Mouse (Mus musculus) lung, postnatal 14 days (tissue): ENCODE data around the gene Rsrc1.

Source experiments
- DNase-seq: peaks from one replicate; pipeline ENCODE4 v3.0.0; 2021

Rsrc1 gene

GRCm38 (mm10) chr3:67284039-67284438 is 302.8 kb downstream of the Rsrc1 start:
- no peak for DNase-seq

DNA sequence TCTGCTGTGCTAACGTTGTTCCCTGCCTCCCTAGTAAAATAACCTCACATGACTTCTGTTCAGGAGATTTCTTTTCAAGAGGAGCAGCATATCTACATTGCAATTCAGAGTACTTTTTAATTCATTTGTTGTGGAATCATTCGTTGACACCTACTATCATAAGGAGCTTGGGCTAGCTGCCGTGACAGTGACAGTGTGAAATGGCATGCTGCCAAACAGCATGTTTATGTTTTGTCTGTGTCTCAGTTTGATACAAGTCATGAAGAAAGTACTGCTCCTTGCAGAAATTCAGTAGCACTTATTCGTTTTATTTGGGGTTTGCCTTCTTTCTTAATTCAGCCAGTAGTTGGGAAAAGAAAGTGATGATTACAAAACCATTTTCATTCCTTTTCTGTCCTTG is 303.7 kb downstream of the Rsrc1 start:
- DNase-seq, result no peak

DNA sequence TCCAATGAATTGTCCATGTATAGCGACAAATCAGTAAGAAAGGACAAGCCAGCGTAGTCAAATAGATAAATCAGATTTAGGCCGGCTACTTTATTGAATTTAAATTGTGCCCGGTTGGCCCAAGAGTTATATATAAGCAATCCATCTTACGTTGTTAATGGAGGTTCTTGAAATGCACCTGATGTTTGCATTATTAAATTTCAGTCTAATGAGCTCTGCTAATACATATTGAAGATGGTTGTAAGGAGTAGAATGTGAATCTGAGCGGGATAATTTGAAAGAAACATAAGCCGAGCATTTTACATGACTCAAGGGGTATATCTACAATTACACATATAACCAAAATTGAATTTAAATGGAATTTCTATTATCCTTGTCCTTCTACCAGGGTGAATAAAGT is 307.5 kb downstream of the Rsrc1 start:
- no peak for DNase-seq

GRCm38 (mm10) chr3:67289482-67289881 is 308.3 kb downstream of the Rsrc1 start:
- no peak for DNase-seq

DNA sequence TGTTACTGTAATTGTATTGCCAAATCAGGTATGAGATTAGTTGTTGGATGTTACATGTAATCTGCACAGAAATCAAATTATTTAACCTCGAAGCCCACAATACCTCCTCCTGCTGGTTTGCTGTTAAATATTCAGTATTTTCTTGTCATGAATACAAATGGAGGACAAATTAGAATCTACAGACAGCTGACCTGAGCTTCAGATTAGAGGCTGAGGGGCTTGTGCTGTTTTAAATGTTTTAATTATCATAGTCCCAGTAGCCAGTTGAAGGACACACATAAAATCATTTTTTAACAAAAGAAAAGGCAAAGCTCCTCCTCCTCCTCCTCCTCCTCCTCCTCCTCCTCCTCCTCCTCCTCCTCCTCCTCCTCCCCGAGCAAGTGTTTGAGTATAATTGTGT is 327.5 kb downstream of the Rsrc1 start:
- DNase-seq, result no peak

GRCm38 (mm10) chr3:67309644-67310311 is 328.6 kb downstream of the Rsrc1 start:
- no peak for DNase-seq

DNA sequence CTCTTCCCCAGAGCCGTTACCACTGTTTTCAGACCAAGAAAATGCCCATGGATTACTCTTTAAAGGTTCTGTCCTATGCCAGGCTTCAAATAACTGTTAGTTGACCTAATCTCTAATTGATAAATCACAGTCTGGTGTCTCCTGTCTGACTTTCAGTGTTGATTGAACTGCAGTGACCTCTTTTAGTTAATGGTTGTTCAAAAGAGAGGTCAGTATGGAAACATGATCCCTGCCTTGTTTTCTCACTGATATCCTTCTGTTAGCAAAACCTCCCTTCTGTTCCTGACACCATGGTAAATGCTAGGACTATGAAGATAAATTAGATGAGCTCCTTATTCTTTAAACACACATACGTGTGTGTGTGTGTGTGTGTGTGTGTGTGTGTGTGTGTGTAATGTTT is 330.2 kb downstream of the Rsrc1 start:
- no peak for DNase-seq

GRCm38 (mm10) chr3:67322422-67322821 is 341.2 kb downstream of the Rsrc1 start:
- no peak for DNase-seq

GRCm38 (mm10) chr3:67339558-67339957 is 358.4 kb downstream of the Rsrc1 start:
- DNase-seq, result no peak

GRCm38 (mm10) chr3:67340921-67341320 is 359.7 kb downstream of the Rsrc1 start:
- no peak for DNase-seq

DNA sequence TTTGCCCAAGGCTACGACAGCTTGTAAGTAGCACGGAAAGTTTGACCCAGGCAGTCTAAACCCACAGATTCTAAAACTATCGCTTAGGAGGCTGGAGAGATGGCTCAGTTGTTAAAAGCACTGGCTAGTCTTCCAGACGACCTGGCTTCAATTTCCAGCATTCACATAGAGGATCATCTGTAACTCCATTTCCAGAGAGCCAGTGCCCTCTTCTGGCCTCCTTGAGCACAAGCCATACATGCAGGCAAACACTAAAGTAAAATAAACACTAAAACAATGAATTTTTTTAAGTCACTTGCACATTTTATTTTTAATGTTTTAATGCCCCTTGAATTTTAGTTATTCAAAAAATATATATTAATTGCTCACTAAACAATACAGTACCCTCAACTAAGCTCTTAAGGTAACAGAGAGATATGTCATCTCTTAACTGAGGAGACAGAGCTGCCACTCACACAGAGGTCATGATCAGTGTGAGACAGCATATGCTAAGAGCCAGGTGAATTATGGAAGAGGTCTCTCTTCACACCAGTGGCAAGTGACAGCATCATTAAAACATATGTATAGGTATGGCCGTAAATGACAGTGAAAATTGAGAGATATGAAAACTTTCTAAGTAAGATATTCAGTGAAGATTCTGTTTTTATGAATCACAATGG is 361.9 kb downstream of the Rsrc1 start:
- no peak for DNase-seq

DNA sequence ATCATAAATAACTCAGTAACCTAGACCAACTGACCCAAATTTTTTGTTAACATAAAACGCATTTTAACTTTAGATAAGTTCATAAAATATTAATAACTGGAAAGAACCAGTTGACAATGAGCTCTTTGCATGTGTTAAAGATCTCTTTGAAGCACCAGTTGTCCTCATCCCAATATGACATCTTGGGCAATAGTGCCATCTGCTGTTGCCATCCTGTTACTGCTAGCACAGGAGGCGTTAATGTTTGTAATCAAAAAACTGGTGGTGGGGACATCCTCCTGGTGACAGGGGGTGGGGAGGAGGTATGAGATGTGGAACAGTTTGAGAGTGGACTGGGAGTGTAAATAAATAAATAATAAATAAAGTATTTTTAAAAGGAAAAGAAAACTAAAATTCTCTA is 363.4 kb downstream of the Rsrc1 start:
- peak; percentile 56 for DNase-seq

DNA sequence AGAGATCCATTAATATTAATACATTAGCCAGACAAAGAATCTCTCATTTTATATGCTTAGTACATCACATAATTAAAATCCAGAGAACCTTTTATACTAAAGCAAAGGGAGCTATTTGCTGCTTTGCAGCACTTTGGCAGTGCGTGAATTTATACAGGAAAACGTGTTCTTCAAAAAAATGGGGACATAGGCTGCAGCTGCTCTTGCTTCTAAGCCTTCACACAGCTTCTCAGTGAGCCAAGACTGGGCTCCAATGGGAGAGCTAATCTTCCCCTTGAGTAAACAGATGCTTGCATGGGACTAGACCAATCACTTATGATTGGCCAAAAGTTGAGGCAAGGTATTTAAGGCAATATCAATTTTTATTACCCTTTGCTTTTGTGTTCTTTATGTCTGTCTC is 365.5 kb downstream of the Rsrc1 start:
- no peak for DNase-seq

DNA sequence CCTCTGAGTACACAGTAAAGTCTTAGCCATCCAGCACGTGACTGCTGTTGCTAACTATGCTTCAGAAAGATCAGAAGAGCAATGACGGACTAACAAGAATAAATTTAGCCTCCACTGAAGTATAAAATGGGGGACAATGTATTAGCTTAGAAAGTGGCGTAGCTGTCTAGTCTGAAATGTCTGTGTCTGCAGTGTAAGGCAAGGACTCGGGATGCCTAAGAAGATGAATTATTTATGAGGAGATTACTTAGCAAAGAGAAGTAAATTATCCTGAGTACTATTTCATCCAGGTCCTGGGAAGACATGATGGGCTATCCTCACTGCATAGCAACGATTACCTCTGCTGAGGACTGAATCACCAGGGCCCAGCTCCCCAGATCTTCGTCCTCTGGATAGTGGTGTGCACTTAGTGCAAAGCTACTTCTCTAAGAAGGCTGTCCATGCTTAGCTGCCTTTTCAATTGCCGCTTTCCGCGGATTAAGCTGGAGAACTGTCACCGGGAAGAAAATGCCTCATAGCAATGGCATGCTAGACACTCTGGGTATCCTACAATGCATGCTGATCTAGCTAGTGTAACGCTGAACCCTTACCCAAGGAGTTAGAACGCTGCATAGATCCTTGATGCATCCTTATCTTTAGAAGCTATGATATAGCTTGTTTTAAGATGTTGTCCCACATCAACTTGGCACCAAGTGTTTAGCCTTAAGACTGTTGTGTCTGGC is 370.4 kb downstream of the Rsrc1 start:
- DNase-seq, result no peak

- DNase-seq, result peak; percentile 56
These were observed 371.1 kb downstream of the Rsrc1 start for GRCm38 (mm10) chr3:67352128-67352762.

DNA sequence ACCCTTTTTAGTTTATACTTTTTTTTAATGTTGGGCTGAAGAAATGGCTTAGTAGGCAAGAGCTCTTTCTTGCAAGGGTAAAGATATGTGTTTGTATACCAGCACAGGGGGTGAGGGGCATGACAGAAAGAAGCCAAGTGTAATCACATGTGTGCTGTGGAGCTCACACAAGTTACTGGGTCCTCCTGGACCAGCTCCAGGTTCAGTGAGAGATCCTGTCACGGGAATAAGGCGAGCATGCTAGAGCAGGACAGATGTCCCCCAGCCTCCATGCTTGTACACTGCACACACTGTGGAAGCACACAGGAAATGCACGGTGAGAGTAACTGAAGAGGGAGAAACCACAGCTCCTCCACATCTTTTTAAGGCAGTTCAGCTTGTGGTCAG is 371.6 kb downstream of the Rsrc1 start:
- no peak for DNase-seq

- no peak for DNase-seq
These were observed 377.2 kb downstream of the Rsrc1 start for GRCm38 (mm10) chr3:67358376-67358775.

DNA sequence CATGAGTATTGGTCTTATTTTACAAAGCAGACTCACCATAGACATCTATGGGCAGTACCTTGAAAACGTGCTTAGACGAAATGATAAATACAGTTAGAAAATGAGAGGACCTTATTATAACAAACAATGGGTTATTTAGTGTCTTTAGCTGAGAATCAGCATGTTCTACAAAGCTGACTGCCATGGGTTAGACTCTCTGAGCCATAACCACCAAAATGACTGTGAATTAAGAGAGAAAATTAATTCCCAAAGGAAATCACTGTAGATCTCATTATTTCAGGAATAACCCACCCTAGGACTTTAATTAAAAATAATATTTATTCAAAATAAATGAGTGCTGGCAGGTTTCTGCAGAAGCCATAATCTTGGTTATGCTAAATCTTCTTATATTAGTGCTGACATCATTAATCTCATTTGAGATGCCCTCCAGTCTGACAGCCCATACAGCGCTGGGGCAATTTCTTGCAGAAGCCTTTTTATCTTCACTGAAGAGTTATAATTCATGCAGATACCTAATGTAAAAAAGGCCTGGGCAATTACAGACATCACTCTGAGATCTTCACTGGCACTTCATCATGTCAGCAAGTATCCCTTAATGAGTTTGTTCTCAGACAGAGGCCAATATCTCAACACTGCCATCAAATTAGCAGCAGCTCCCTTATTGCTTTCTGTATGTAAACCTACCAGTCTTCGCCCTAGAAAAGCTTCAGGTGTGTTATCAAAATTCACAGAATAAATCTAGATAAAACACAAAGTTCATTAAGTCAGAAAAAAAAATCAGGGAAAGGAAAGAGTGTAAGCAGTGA is 385.1 kb downstream of the Rsrc1 start:
- DNase-seq, result no peak

DNA sequence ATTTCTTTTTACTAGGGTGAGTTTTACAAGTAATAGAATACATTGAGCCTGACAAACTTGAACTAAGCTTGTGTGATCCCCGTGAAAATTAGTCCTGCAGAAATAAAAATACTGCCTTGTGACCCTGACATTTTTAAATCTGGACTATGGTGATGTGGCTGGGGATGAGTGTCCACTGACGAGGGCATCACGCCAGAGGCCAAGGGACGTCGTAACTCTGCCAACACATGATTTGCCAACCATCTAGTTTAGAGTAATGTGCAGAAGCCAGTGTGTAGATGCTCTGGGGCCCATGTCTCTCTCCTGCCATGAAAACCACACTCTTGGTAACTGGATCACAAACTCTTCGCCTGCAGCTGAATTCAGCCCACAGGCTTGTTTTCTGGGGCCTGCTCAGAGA is 386.3 kb downstream of the Rsrc1 start:
- DNase-seq, result no peak

- no peak for DNase-seq
These were observed 388.4 kb downstream of the Rsrc1 start for GRCm38 (mm10) chr3:67369407-67370079.

- DNase-seq, result no peak
These were observed 391.0 kb downstream of the Rsrc1 start for GRCm38 (mm10) chr3:67372194-67372593.

DNA sequence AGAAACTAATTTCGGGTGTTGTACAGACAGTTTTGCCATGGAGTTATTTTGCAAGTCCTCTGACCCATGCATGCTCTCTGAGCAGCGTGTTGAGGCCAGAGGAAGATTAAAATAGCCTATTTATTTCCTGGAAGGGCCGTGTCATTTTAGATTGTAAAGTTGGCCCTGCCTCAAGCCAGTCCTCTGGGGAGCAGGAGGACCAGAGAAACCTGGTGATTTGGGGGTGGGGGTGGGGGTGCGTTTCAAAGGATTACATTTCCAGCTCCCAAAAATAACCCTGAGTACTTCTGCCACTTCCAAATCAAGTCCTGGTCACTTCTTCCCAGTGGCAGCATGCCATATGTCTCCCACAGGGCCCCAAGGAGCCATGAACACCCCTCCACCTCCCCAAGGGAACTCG is 391.6 kb downstream of the Rsrc1 start:
- DNase-seq, result no peak
